Comparison of ENCODE assay signal across 8 mouse cellular contexts in the genomic region with DNA sequence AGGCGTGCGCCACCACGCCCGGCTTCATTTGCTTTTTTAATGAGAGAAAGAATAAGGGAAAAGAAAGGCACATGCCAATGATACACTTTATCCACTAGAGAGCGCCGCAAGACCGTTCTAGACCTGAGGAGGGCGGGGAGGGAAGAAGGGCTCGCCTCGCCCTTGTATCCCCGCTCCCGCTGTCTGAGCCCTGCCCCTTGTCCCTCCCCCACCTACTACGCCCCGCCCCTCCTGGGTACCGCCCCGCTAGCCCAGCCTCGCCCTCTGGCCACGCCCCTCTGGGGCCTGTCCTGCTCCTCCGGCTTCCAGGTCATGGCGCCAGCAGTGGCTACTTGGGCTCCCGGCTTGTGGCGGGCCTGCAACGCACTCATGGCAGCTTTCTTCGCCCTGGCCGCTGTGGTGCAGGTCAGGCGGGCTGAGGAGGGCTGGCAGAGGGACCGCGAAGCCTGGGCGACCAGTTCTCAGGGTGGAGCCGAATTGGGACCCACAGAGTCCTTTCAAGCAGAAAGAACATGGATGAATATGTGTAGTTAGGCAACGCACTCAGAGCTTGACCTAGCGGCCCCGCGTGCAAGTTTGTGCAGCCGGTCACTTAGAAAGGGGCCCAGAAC. TPM values are rescaled to one million over a fixed set of nuclear protein-coding genes. Genes with fewer than 3 reads are reported as not detected.
DNase-seq lines count a peak whose midpoint lies in the region; ATAC-seq and TF ChIP-seq lines count a peak whose summit lies in the region.

A gene (plus strand): TSS at position 288 of the 611 bp plus-strand sequence.

- H3K4me2 ChIP-seq in kidney, embryonic 14.5 days (replicated peaks; ENCODE audit: low read depth, low read length), result peak within 1 kb of the TSS; percentile 61
- peak within 1 kb of the TSS; percentile 77 for H3K4me2 ChIP-seq in limb, embryonic 15.5 days

- H3K9ac ChIP-seq in kidney, embryonic 14.5 days (ENCODE audit: low read depth, low read length), result peak within 1 kb of the TSS; percentile 65
- H3K9ac ChIP-seq in limb, embryonic 15.5 days, result peak within 1 kb of the TSS; percentile 54

- peak; percentile 69 for TF ChIP-seq CTCF in bone marrow macrophage, adult 2 months (IDR thresholded peaks at IDR 0.05; ENCODE audit: low read depth, low read length)
- TF ChIP-seq CTCF in embryonic fibroblast, embryonic 13.5 days (IDR thresholded peaks at IDR 0.05; ENCODE audit: borderline replicate concordance, insufficient read depth, low read length), result peak; percentile 72; the same call in 1 of the 2 replicates

- DNase-seq in A20 (ENCODE audit: low read depth, low spot score), result peak; percentile 93
- peak; percentile 90 to 91 for DNase-seq in heart, adult 9 months (ENCODE audit: low spot score in 2 of 2)
- peak; percentile 71 to 81 for DNase-seq in monocyte, adult 2 months (ENCODE audit: low read depth in 1 of 2, low spot score in 2 of 2)
- DNase-seq in spleen, postnatal 36 days (ENCODE audit: low spot score in 2 of 2), result peak; percentile 90 to 92

- no peaks in the 10 kb centered on the region for H3K9me3 ChIP-seq in kidney, embryonic 14.5 days (ENCODE audit: control insufficient read depth, low read length)
- no peaks in the 10 kb centered on the region for H3K9me3 ChIP-seq in limb, embryonic 15.5 days

- 0 out of 2 replicates have a peak, but pooled peaks cover 4% of the 10 kb centered on the region for H3K4me1 ChIP-seq in bone marrow macrophage, adult 2 months (ENCODE audit: control insufficient read depth, insufficient read depth, low read length)
- no peaks in the 10 kb centered on the region for H3K4me1 ChIP-seq in embryonic fibroblast, embryonic 13.5 days (ENCODE audit: control insufficient read depth, insufficient read depth, low read length)
- no peaks in the 10 kb centered on the region for H3K4me1 ChIP-seq in kidney, embryonic 14.5 days (ENCODE audit: control insufficient read depth, insufficient read depth, low read length)
- H3K4me1 ChIP-seq in limb, embryonic 15.5 days, result no peaks in the 10 kb centered on the region; the same call in 1 of the 2 replicates

- 1% methylated on average over 35 of the region's 35 CpGs for WGBS in kidney, embryonic 14.5 days
- WGBS in limb, embryonic 15.5 days, result 2% methylated on average over 35 of the region's 35 CpGs

- H3K27ac ChIP-seq in bone marrow macrophage, adult 2 months (ENCODE audit: insufficient read depth, low read depth, low read length), result no peak within 1 kb of the TSS
- H3K27ac ChIP-seq in embryonic fibroblast, embryonic 13.5 days (ENCODE audit: insufficient read depth, low read length), result no peak within 1 kb of the TSS
- no peak within 1 kb of the TSS for H3K27ac ChIP-seq in kidney, embryonic 14.5 days (ENCODE audit: low read depth, low read length)
- H3K27ac ChIP-seq in limb, embryonic 15.5 days, result no peak within 1 kb of the TSS; the same call in 1 of the 2 replicates

- H3K4me3 ChIP-seq in bone marrow macrophage, adult 2 months (ENCODE audit: insufficient read depth, low read length), result peak within 1 kb of the TSS; percentile 84
- H3K4me3 ChIP-seq in embryonic fibroblast, embryonic 13.5 days (ENCODE audit: insufficient read depth, low read length), result peak within 1 kb of the TSS; percentile 49
- peak within 1 kb of the TSS; percentile 54 for H3K4me3 ChIP-seq in kidney, embryonic 14.5 days (ENCODE audit: low read length)
- H3K4me3 ChIP-seq in limb, embryonic 15.5 days, result peak within 1 kb of the TSS; percentile 59

- no peak for TF ChIP-seq POLR2A in bone marrow macrophage, adult 2 months (IDR thresholded peaks at IDR 0.05; ENCODE audit: borderline replicate concordance, low read depth, low read length)
- TF ChIP-seq POLR2A in embryonic fibroblast, embryonic 13.5 days (IDR thresholded peaks at IDR 0.05; ENCODE audit: low read depth, low read length), result peak; percentile 94

- peak; percentile 99 for ATAC-seq in kidney, embryonic 14.5 days (ENCODE audit: low FRiP score, low TSS enrichment)
- peak; percentile 95 for ATAC-seq in limb, embryonic 15.5 days (ENCODE audit: insufficient number of reproducible peaks, low FRiP score, low TSS enrichment, low read depth)

- no peaks in the 10 kb centered on the region for H3K36me3 ChIP-seq in kidney, embryonic 14.5 days (ENCODE audit: control insufficient read depth, insufficient read depth, low read length)
- H3K36me3 ChIP-seq in limb, embryonic 15.5 days, result no peaks in the 10 kb centered on the region

- H3K27me3 ChIP-seq in kidney, embryonic 14.5 days (ENCODE audit: control insufficient read depth, insufficient read depth, low read length), result no peaks in the 10 kb centered on the region
- 0 out of 2 replicates have a peak, but pooled peaks cover 3% of the 10 kb centered on the region for H3K27me3 ChIP-seq in limb, embryonic 15.5 days

RNA-seq across cellular contexts. Expression of the gene that starts here (rescaled TPM):
- 6.7 and 8.1 TPM in 2 replicates for polyA plus RNA-seq in bone marrow macrophage, adult 2 months (2012; ENCODE audit: insufficient read depth, insufficient read length, missing spikeins)
- polyA plus RNA-seq in embryonic fibroblast, embryonic 13.5 days (2011; ENCODE audit: insufficient read length, low read depth, missing spikeins), result 2.6 and 2.9 TPM in 2 replicates
- 1.7 TPM in 2 replicates for polyA plus RNA-seq in kidney, embryonic 14.5 days (2014; fragmentation: Nextera tagmentation; extraction: Ambion mirVana)
- polyA plus RNA-seq in limb, embryonic 15.5 days (2015; fragmentation: Nextera tagmentation; extraction: Ambion mirVana), result 1.1 and 2.3 TPM in 2 replicates
